Mouse (Mus musculus): ENCODE measurements around the gene Adra1b.

DNA sequence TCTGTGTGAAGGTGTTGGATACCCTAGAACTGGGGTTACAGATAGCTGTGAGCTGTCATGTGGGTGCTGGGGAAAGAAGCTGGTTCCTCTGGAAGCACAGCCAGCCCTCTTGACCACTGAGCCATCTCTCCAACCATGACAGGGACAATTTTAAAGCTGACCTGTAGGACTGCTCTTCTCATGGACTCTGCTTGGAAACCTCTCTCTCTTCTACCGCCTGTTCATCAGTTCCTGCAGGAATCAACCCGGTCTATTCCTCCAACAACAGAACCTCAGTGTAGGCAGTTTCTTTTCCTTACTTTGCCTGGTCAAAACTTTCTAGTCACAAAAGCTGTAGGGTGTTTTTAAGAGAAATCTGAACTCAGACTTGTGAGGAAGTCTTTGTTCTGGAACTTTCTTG lies 1.3 kb downstream of the Adra1b start:
- no peak for TF ChIP-seq GATA1 (IDR thresholded peaks at IDR 0.05; ENCODE audit: low read length)
- TF ChIP-seq TAL1 (IDR thresholded peaks at IDR 0.05; ENCODE audit: low read length), result no peak
